Mouse (Mus musculus) MEL (cell line): ENCODE results near the gene Slc5a6.

Source experiments
- CTCF ChIP-seq, 3 experiments: IDR thresholded peaks in 2 of 3; conservative IDR thresholded peaks in 1 of 3; 2 replicates each; pipeline ENCODE4 v1.5.1; 2011 to 2012; ENCODE audit warnings: low read length in 3 of 3, low read depth in 2 of 3, mild to moderate bottlenecking in 2 of 3, improper control_type of control experiment in 1 of 3, inconsistent platforms in 1 of 3, mixed read lengths in 1 of 3, moderate library complexity in 1 of 3; ENCODE audit not compliant: control insufficient read depth in 1 of 3, insufficient read depth in 1 of 3, poor library complexity in 1 of 3, severe bottlenecking in 1 of 3
- EP300 ChIP-seq, 2 experiments: IDR thresholded peaks; 2 replicates each; pipeline ENCODE4 v1.6.1; 2011; ENCODE audit warnings: improper control_type of control experiment in 2 of 2, low read length in 2 of 2, low read depth in 1 of 2, mild to moderate bottlenecking in 1 of 2

DNA sequence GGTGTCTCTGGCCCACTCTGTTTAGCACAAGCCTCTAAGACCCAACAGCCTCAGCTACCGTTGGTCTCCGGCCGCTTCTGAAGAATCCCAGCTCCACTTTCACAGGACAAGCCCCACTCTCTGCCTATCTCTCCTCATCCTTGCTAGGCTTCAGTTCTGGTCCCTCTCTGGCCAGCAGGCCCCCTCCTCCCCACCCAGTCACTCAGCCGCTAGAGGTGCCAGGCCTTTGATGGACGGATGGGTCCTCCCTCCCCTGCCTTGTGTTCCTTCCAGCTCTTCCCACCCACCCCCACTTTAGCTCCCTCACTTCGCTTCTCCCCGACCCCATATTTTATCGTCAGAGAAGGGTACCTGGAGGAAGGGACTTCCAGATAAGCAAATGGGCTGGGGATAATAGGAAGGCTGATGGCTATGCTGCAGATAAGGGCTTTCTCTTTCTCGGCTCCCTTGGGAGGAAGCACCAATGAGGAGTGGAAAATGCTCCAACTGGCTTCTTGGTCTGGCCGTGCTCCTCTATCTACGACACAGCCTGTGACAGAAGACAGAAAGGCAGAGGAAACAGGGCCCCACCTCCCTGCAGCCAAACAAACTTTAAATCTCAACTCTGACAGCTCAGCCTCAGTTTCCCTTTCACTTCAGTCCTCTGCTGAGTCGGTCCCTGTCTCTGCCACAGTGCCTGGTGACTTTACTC is 34.4 kb upstream of the Slc5a6 start:
- TF ChIP-seq EP300 (IDR thresholded peaks at IDR 0.05; ENCODE audit: low read depth in 1 of 2, low read length in 2 of 2): peak; percentile 22 to 50; a peak in 2 of 4 replicates
- no peak for TF ChIP-seq CTCF (IDR thresholded peaks at IDR 0.05 in 2 of 3, conservative IDR thresholded peaks at IDR 0.05 in 1 of 3; ENCODE audit: control insufficient read depth in 1 of 3, insufficient read depth in 1 of 3, low read depth in 2 of 3, low read length in 3 of 3, poor library complexity in 1 of 3, severe bottlenecking in 1 of 3)
